Comparison of ENCODE assay signal across 20 mouse cellular contexts in the genomic region with DNA sequence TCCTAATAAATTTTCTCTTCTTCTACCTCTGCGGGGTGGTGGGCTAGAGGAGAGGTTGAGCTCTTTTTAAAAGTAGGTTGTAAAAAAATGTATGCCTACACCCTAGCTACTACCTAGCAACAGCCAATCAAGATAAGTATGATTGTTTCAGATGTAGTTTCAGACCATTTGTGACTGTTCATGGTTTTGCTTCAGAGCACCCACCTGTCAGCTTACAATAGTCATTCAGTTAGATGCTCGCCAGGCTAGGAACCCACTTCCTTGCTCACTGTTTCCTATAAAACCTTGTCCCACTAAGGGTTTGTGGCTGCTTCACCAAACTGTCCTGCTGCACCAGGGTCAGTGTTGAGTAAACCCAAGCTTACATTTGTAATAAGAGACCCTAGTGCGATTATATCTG.
"Had no signal": no experiment of that assay in that cellular context is flagged by ENCODE, and none has a peak within 500 bp of the region (broad histone marks: within the 10 kb centered on the region; RNA-seq: fewer than 3 reads in every experiment).

No protein-coding gene starts in this region.

- H3K36me3 ChIP-seq: liver, embryonic 15.5 days; midbrain, embryonic 10.5 days; midbrain, embryonic 12.5 days; neural tube, embryonic 13.5 days; neural tube, embryonic 15.5 days; stomach, embryonic 15.5 days had no signal

- DNase-seq: lung, adult 18-20 months; lung, embryonic 14.5 days; lung, postnatal 10 days; lung, postnatal 4 days; midbrain, embryonic 14.5 days; retina, postnatal 1 day; right cerebral cortex, adult 18-20 months; right cerebral cortex, postnatal 25 days; right cerebral cortex, postnatal 4 days; thymus, adult 2 months; thymus, postnatal 25 days; thymus, postnatal 4 days had no signal

- H3K4me2 ChIP-seq: liver, embryonic 15.5 days; lung, embryonic 14.5 days; midbrain, embryonic 12.5 days; neural tube, embryonic 13.5 days; neural tube, embryonic 15.5 days; stomach, embryonic 15.5 days had no signal

- H3K27me3 ChIP-seq: liver, embryonic 15.5 days; midbrain, embryonic 12.5 days; neural tube, embryonic 13.5 days; neural tube, embryonic 15.5 days; stomach, embryonic 15.5 days had no signal

- H3K9me3 ChIP-seq: liver, embryonic 15.5 days; midbrain, embryonic 12.5 days; neural tube, embryonic 13.5 days; neural tube, embryonic 15.5 days; stomach, embryonic 15.5 days had no signal

- H3K9ac ChIP-seq: liver, embryonic 15.5 days; lung, embryonic 14.5 days; midbrain, embryonic 12.5 days; neural tube, embryonic 13.5 days; neural tube, embryonic 15.5 days; stomach, embryonic 15.5 days had no signal

- H3K27ac ChIP-seq: liver, embryonic 15.5 days; midbrain, embryonic 10.5 days; midbrain, embryonic 12.5 days; neural tube, embryonic 13.5 days; neural tube, embryonic 15.5 days; stomach, embryonic 15.5 days; stomach, postnatal 0 days had no signal

- H3K4me1 ChIP-seq: liver, embryonic 15.5 days; stomach, embryonic 15.5 days had no signal

- H3K4me3 ChIP-seq: liver, embryonic 15.5 days; midbrain, embryonic 10.5 days; midbrain, embryonic 12.5 days; myocyte; neural tube, embryonic 13.5 days; neural tube, embryonic 15.5 days; stomach, embryonic 15.5 days had no signal
